Mouse (Mus musculus): ENCODE results near the gene Ptprq. TPM values are rescaled to one million over a fixed set of nuclear protein-coding genes. Genes with fewer than 3 reads are reported as not detected.

Ptprq gene
- not detected for polyA plus RNA-seq (2017; shearing (Covaris generic))

DNA sequence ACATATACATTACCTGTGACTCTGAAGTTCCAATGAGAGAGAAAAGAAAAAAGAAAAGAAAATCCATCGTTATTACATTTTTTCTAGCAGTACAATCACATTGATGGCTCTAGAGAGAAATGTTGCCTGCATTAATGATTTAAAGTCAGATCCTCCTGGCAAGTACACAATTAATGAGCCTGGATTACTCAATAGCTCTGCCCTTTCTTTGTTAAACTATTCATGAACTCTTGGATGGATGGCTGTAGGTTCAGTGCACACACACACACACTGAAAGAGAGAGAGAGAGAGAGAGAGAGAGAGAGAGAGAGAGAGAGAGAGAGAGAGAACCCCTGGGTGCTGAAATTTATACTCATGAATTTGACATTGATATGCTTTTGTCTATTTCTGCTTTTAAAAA is at the start of gene Ptprq:
Gene Ptprq, minus strand, starts transcription at position 246 of the 400 bp plus-strand sequence.

DNA sequence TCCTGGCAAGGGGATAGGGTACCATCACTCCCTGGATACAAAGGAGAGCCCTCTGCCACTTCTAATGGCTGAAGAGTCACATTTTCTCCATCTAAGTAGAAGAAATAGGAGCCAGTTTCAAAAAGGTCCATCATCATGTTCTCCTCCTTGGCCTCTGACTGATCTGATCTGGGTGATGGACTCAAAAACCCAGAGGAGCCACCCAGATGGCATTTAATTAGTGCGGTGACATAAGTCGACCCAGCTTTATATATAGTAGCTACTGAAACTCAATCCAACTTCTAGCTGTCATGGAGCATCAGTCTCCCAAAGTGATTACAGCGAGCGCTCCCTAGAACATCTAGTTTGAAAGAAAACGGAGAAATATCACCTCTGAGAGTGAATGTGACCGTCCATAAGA is 225.3 kb downstream of the Ptprq start, which contains the start of gene Myf6:
Gene Myf6, minus strand, starts transcription at position 170 of the 400 bp plus-strand sequence.

DNA sequence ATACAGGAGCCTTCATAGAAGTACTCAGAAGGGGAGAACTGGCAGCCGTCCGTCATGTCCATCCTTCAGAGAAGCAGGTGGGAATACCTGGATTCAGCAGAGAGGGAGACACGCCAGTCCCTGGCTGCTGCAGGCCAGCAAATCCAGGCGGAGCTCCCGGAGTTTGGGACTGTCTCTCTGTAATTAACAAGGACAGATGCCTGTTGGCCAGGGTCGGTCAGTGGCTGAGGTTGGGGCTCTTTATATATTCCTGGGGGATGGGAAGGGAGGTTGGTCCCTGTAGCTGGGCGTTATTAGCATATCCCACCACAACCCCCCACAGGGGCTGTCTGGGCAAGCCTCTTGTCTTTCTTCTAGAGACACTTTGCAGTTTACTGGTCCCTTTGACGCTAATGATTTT is 234.0 kb downstream of the Ptprq start, which contains the start of gene Myf5:
Gene Myf5, minus strand, starts transcription at position 265 of the 400 bp plus-strand sequence.

Other genes with a start within 250 kb of the Ptprq start
- gene Myf5, start 233.9 kb downstream of the Ptprq start, polyA plus RNA-seq (2017; shearing (Covaris generic)) = not detected
- not detected for gene Myf6, start 225.3 kb downstream of the Ptprq start, polyA plus RNA-seq (2017; shearing (Covaris generic))
- not detected for gene Otogl, start 192.1 kb upstream of the Ptprq start, polyA plus RNA-seq (2017; shearing (Covaris generic))

Measured in naive thymus-derived CD4-positive, alpha-beta T cell, adult 5 months (primary cell).